Mouse (Mus musculus) heart, postnatal 0 days (tissue): ENCODE results near the gene Gpr33. TPM values are rescaled to one million over a fixed set of nuclear protein-coding genes. Genes with fewer than 3 reads are reported as not detected.

Experiments used
- ATAC-seq: fragments of 200-750 bp; cut with Nextera tagmentation; 2 replicates; pipeline ENCODE4 v1.8.0; 2017; ENCODE audit warnings: low read depth, moderate number of reproducible peaks, moderate library complexity; ENCODE audit not compliant: insufficient read depth
- DNase-seq: peaks from one replicate; pipeline ENCODE4 v3.0.0-alpha.2; 2016; ENCODE audit warnings: low spot score
- H3K27ac ChIP-seq: fragments of 300-500 bp; sonication (generic); 2 replicates; pipeline ENCODE4 v1.5.1; 2014; ENCODE audit warnings: low read depth, mild to moderate bottlenecking
- H3K27me3 ChIP-seq: fragments of 300-500 bp; sonication (generic); 2 replicates; pipeline ENCODE4 v1.6.1; 2014; ENCODE audit warnings: low read length, mixed read lengths; ENCODE audit not compliant: control insufficient read depth, insufficient read depth
- H3K36me3 ChIP-seq: fragments of 300-500 bp; sonication (generic); replicated peaks from 2 replicates; pipeline ENCODE4 v1.6.1; 2014; ENCODE audit warnings: low read length, mixed read lengths; ENCODE audit not compliant: control insufficient read depth, insufficient read depth
- H3K4me1 ChIP-seq: fragments of 300-500 bp; sonication (generic); 2 replicates; pipeline ENCODE4 v1.6.1; 2014; ENCODE audit warnings: antibody characterized with exemption; ENCODE audit not compliant: control insufficient read depth, insufficient read depth
- H3K4me2 ChIP-seq: fragments of 300-500 bp; sonication (generic); 2 replicates; pipeline ENCODE4 v1.6.1; 2014; ENCODE audit warnings: low read depth, mild to moderate bottlenecking, low read length, moderate library complexity
- H3K4me3 ChIP-seq: fragments of 300-500 bp; sonication (generic); 2 replicates; pipeline ENCODE4 v1.5.1; 2014; ENCODE audit warnings: low read depth, low read length
- H3K9ac ChIP-seq: fragments of 300-500 bp; sonication (generic); replicated peaks from 2 replicates; pipeline ENCODE4 v1.6.1; 2014; ENCODE audit warnings: low read depth, low read length, mixed read lengths
- H3K9me3 ChIP-seq: fragments of 300-500 bp; sonication (generic); replicated peaks from 2 replicates; pipeline ENCODE4 v1.6.1; 2016; ENCODE audit warnings: low read length; ENCODE audit not compliant: control insufficient read depth
- CTCF ChIP-seq: IDR thresholded peaks from 2 replicates; pipeline ENCODE4 v1.5.1; 2016; ENCODE audit warnings: antibody characterized with exemption, control low read depth, low read depth
- EP300 ChIP-seq: IDR thresholded peaks from 2 replicates; pipeline ENCODE4 v1.6.1; 2016; ENCODE audit warnings: antibody characterized with exemption, low read depth
- WGBS: fragments of 180-500 bp; shearing (Covaris S2); extraction: QIAGEN DNeasy Blood & Tissue Kit; methylation state at CpG from one replicate; pipeline ENCODE4 v1.1.7; 2014; 5-methylcytosine and 5-hydroxymethylcytosine counted together
- polyA plus RNA-seq: library from polyadenylated mRNA; unstranded; fragments of >200 nt; fragmentation: Nextera tagmentation; extraction: Ambion mirVana; gene quantifications from 2 replicates; pipeline ENCODE4 v1.2.1, GENCODE M21; 2015
- total RNA-seq: library from RNA; depleted of rRNA; stranded (reverse); fragments of >200 nt; gene quantifications from 2 replicates; pipeline ENCODE4 v1.2.3, GENCODE M21; 2014; ENCODE audit warnings: low replicate concordance

Gene Gpr33
- total and polyA plus RNA-seq, 2 experiments from 2014 or later = not detected

- WGBS = 66% methylated on average over 15 of the region's 15 CpGs
- H3K4me2 ChIP-seq = no peak overlapping the region
- DNase-seq (no peak), ATAC-seq (no peak)
- no peak overlapping the region for H3K27ac ChIP-seq
- TF ChIP-seq EP300 = no peak
- TF ChIP-seq CTCF = no peak
- no peaks in the 10 kb centered on the region for H3K27me3 ChIP-seq
- no peaks in the 10 kb centered on the region for H3K9me3 ChIP-seq
- H3K36me3 ChIP-seq = no peaks in the 10 kb centered on the region
- no peak overlapping the region for H3K9ac ChIP-seq
- H3K4me1 ChIP-seq = no peaks in the 10 kb centered on the region
- H3K4me3 ChIP-seq = no peak overlapping the region
Observed at GRCm38 (mm10) chr12:52009928-52010629, 17.8 kb downstream of the Gpr33 start.

GRCm38 (mm10) chr12:52006633-52006994 lies 21.2 kb downstream of the Gpr33 start:
- H3K27ac ChIP-seq = peak overlapping the region; percentile 39
- peak overlapping the region; percentile 85 for H3K9ac ChIP-seq
- H3K27me3 ChIP-seq = no peaks in the 10 kb centered on the region
- H3K4me1 ChIP-seq = no peaks in the 10 kb centered on the region
- no peak for TF ChIP-seq EP300
- no peak for TF ChIP-seq CTCF
- 41% methylated on average over 5 of the region's 5 CpGs for WGBS
- H3K9me3 ChIP-seq = no peaks in the 10 kb centered on the region
- no peaks in the 10 kb centered on the region for H3K36me3 ChIP-seq
- peak overlapping the region; percentile 80 for H3K4me3 ChIP-seq
- H3K4me2 ChIP-seq = peak overlapping the region; percentile 89
- ATAC-seq = peak; percentile 44
- DNase-seq = no peak

GRCm38 (mm10) chr12:52005877-52006632 lies 21.8 kb downstream of the Gpr33 start, which contains the start of gene Dtd2:
Gene Dtd2 (minus strand): TSS chr12:52006501.
- WGBS = 2% methylated on average over 46 of the region's 46 CpGs
- peak within 1 kb of the TSS; percentile 85 for H3K9ac ChIP-seq
- TF ChIP-seq CTCF (no peak), EP300 (no peak)
- peak; percentile 99 for ATAC-seq
- peak within 1 kb of the TSS; percentile 80 for H3K4me3 ChIP-seq
- H3K9me3 ChIP-seq = no peaks in the 10 kb centered on the region
- H3K36me3 ChIP-seq = no peaks in the 10 kb centered on the region
- peak within 1 kb of the TSS; percentile 64 for H3K27ac ChIP-seq
- DNase-seq = peak; percentile 91
- H3K27me3 ChIP-seq = no peaks in the 10 kb centered on the region
- H3K4me1 ChIP-seq = no peaks in the 10 kb centered on the region
- H3K4me2 ChIP-seq = peak within 1 kb of the TSS; percentile 89

- Histone ChIP-seq H3K4me1 (no peaks in the 10 kb centered on the region), H3K27me3 (no peaks in the 10 kb centered on the region), H3K4me3 (no peak overlapping the region), H3K36me3 (peaks cover 19% of the 10 kb centered on the region), H3K27ac (no peak overlapping the region), H3K4me2 (no peak overlapping the region), H3K9ac (no peak overlapping the region), H3K9me3 (no peaks in the 10 kb centered on the region)
- TF ChIP-seq EP300 (no peak), CTCF (no peak)
- ATAC-seq = no peak
- DNase-seq = no peak
- WGBS = 89% methylated on average over 3 of the region's 3 CpGs
Observed at GRCm38 (mm10) chr12:52002746-52003145, 25.1 kb downstream of the Gpr33 start.

- peak; percentile 34; the same call in 1 of the 2 replicates for ATAC-seq
- H3K4me3 ChIP-seq = no peak overlapping the region
- TF ChIP-seq EP300 (no peak), CTCF (peak; percentile 84)
- no peak overlapping the region for H3K9ac ChIP-seq
- peak; percentile 78 for DNase-seq
- no peaks in the 10 kb centered on the region for H3K9me3 ChIP-seq
- WGBS = 7% methylated on average over 4 of the region's 4 CpGs
- no peaks in the 10 kb centered on the region for H3K27me3 ChIP-seq
- no peak overlapping the region for H3K4me2 ChIP-seq
- H3K36me3 ChIP-seq = peaks cover 28% of the 10 kb centered on the region
- H3K4me1 ChIP-seq = no peaks in the 10 kb centered on the region
- H3K27ac ChIP-seq = no peak overlapping the region
Observed at GRCm38 (mm10) chr12:52001544-52001943, 26.3 kb downstream of the Gpr33 start.
